Mouse (Mus musculus) neural tube, embryonic 14.5 days (tissue): ENCODE results near the gene Gm42688. TPM values are rescaled to one million over a fixed set of nuclear protein-coding genes. Genes with fewer than 3 reads are reported as not detected.
A peak's percentile ranks its signal among the peaks of the same experiment; 100 is the strongest.

ENCODE experiments used
- ATAC-seq: fragments of 200-750 bp; cut with Nextera tagmentation; 2 replicates; pipeline ENCODE4 v1.8.0; 2017; ENCODE audit warnings: low read depth, mild to moderate bottlenecking, moderate TSS enrichment, moderate library complexity
- H3K27ac ChIP-seq: fragments of 300-500 bp; sonication (generic); 2 replicates; pipeline ENCODE4 v1.5.1; 2014; ENCODE audit warnings: low read depth, mild to moderate bottlenecking, control low read depth, low read length, moderate library complexity, mixed read lengths
- H3K27me3 ChIP-seq: fragments of 300-500 bp; sonication (generic); 2 replicates; pipeline ENCODE4 v1.6.1; 2014; ENCODE audit warnings: low read length; ENCODE audit not compliant: control insufficient read depth, insufficient read depth
- H3K36me3 ChIP-seq: fragments of 300-500 bp; sonication (generic); 2 replicates; pipeline ENCODE4 v1.6.1; 2014; ENCODE audit warnings: low read length, mixed read lengths; ENCODE audit not compliant: control insufficient read depth, insufficient read depth
- H3K4me1 ChIP-seq: fragments of 300-500 bp; sonication (generic); 2 replicates; pipeline ENCODE4 v1.6.1; 2014; ENCODE audit warnings: low read length; ENCODE audit not compliant: control insufficient read depth, insufficient read depth
- H3K4me2 ChIP-seq: fragments of 300-500 bp; sonication (generic); 2 replicates; pipeline ENCODE4 v1.6.1; 2014; ENCODE audit warnings: mild to moderate bottlenecking, low read depth, low read length, control low read depth
- H3K4me3 ChIP-seq: fragments of 300-500 bp; sonication (generic); 2 replicates; pipeline ENCODE4 v1.5.1; 2014; ENCODE audit warnings: low read depth, low read length, control low read depth, mixed read lengths
- H3K9ac ChIP-seq: fragments of 300-500 bp; sonication (generic); replicated peaks from 2 replicates; pipeline ENCODE4 v1.6.1; 2014; ENCODE audit warnings: low read depth, mild to moderate bottlenecking, control low read depth, low read length, mixed read lengths
- H3K9me3 ChIP-seq: fragments of 300-500 bp; sonication (generic); 2 replicates; pipeline ENCODE4 v1.6.1; 2016; ENCODE audit warnings: low read length; ENCODE audit not compliant: control insufficient read depth
- WGBS: fragments of 180-500 bp; shearing (Covaris S2); extraction: QIAGEN DNeasy Blood & Tissue Kit; methylation state at CpG from one replicate; pipeline ENCODE4 v1.1.7; 2014; 5-methylcytosine and 5-hydroxymethylcytosine counted together
- polyA plus RNA-seq: library from polyadenylated mRNA; unstranded; fragments of >200 nt; fragmentation: Nextera tagmentation; extraction: Ambion mirVana; gene quantifications from 2 replicates; pipeline ENCODE4 v1.2.1, GENCODE M21; 2014

Gene Gm42688
- 3.7 and 4.3 TPM in 2 replicates for polyA plus RNA-seq

DNA sequence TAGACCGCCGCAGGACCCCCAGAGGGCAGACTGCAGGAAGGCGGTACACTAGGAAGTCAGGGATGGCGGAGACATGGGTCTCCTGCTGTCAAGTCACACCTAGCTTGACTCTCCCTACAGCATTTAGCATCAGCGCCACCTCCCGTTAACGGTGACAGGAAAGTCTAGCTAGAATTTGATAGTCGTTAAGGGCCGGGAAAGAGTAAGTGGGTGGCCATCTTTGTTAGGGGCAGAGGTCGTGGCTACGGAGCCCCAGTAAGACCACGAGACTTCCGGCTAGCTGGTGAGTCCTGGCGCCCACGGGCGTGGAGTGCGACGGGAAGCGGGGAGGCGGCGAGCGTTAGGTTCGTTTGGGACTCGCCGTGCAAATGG is at the start of gene Gm42688, which contains the start of gene Ccdc142:
TSS of gene Gm42688 (plus strand) at position 302 of the 372 bp plus-strand sequence.
TSS of gene Ccdc142 (plus strand) at position 286 of the 372 bp plus-strand sequence.
- under 1% methylated on average over 25 of the region's 25 CpGs for WGBS
- ATAC-seq: peak; percentile 91
- Histone ChIP-seq H3K36me3 (no peaks in the 10 kb centered on the region), H3K9me3 (no peaks in the 10 kb centered on the region), H3K4me3 (peak within 1 kb of the TSS; percentile 53), H3K27ac (peak within 1 kb of the TSS; percentile 76), H3K4me1 (peaks cover 16% of the 10 kb centered on the region), H3K9ac (peak within 1 kb of the TSS; percentile 78), H3K4me2 (peak within 1 kb of the TSS; percentile 74), H3K27me3 (peaks cover 3% of the 10 kb centered on the region; the same call in 1 of the 2 replicates)

DNA sequence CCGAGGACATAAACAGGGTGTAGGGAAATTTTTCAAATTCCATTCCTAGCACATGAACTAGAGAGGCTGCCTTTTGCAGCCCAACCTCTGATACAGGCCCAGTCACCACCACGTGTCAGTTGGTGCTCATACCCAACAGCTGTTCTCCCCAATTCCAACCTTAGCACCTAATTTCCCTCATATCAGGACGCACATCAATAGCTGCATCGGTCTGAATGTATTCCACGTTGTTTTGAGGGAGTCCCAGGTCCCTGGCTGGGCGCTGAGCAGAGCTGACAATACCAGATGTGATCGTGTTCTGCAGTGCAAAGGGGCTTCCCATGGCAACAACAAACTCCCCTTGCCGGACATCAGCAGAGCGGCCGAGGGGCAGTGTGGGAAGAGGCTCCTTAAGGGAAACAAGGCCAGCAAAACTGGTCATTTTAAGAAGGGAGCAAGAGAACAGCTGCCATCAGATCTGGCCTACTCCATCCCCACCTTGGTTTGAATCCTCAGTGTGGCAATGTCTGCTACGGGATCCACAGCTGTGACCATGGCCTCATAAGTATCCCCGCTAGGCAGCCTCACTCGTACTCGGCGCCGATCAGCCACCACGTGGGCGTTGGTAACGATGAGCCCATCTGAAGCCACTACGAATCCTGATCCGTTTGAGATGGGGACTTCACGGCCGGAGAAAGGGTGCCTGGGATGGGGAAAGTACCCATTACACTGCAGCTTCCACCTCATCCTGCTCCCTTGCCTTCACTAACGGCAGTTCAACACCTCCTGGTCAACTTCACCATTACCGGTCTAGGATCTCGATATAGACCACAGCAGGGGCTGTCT is 48.1 kb upstream of the Gm42688 start:
- 0 out of 2 replicates have a peak, but pooled peaks have one; percentile 4 for ATAC-seq
- WGBS: 3% methylated on average over 26 of the region's 26 CpGs
- H3K9me3 ChIP-seq: no peaks in the 10 kb centered on the region

DNA sequence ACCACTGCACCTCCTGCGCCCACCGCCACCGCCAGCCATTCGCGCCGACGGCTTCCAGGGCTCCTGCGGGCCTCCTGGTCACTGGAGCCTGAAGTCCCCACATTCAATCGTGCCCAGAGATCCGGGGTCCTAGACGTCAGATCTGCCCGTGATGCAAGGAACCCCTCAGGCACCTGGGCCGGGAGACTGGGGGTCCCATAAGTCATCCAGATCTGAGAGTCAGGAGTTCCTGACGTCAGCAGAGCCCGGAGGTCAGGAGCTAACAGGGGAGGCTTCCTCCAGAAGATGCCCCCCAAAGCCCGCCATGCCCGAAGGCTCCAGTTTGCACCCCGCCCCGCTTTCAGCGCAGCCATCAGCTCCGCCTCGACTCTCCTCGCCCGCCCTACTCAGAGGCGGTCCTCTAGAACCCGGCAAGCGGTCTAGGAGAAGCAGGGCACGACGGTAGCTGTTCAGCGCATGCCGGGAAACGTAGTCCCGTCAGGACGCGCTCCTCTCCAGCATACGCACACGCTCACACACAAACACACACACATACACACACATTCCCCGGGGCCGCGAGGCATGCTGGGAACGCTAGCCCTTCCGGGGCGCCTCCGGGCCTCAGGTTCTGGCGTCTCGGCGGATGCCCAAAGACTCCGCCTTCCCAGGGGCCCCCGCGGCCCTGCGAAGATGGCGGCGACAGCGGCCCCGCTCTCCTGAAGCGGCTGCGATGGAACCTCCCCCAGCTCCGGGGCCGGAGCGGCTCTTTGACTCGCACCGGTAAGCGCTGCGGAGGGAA is 47.2 kb upstream of the Gm42688 start, which contains the start of gene Aup1:
TSS of gene Aup1 (plus strand) at position 448 of the 778 bp plus-strand sequence.
- peak within 1 kb of the TSS; percentile 74 for H3K9ac ChIP-seq
- H3K27ac ChIP-seq: peak within 1 kb of the TSS; percentile 85
- H3K9me3 ChIP-seq: no peaks in the 10 kb centered on the region
- peak within 1 kb of the TSS; percentile 77 for H3K4me3 ChIP-seq
- peaks cover 18% of the 10 kb centered on the region for H3K36me3 ChIP-seq
- H3K4me1 ChIP-seq: peaks cover 24% of the 10 kb centered on the region
- H3K4me2 ChIP-seq: peak within 1 kb of the TSS; percentile 95
- WGBS: under 1% methylated on average over 64 of the region's 64 CpGs
- peak; percentile 97 for ATAC-seq
- no peaks in the 10 kb centered on the region for H3K27me3 ChIP-seq

More for the DNA sequence above, 48.1 kb upstream of the Gm42688 start:
- H3K27me3 ChIP-seq: no peaks in the 10 kb centered on the region
- H3K4me2 ChIP-seq: peak overlapping the region; percentile 95
- peaks cover 24% of the 10 kb centered on the region for H3K4me1 ChIP-seq
- H3K9ac ChIP-seq: peak overlapping the region; percentile 74
- peak overlapping the region; percentile 77 for H3K4me3 ChIP-seq
- peaks cover 18% of the 10 kb centered on the region for H3K36me3 ChIP-seq
- H3K27ac ChIP-seq: peak overlapping the region; percentile 85

DNA sequence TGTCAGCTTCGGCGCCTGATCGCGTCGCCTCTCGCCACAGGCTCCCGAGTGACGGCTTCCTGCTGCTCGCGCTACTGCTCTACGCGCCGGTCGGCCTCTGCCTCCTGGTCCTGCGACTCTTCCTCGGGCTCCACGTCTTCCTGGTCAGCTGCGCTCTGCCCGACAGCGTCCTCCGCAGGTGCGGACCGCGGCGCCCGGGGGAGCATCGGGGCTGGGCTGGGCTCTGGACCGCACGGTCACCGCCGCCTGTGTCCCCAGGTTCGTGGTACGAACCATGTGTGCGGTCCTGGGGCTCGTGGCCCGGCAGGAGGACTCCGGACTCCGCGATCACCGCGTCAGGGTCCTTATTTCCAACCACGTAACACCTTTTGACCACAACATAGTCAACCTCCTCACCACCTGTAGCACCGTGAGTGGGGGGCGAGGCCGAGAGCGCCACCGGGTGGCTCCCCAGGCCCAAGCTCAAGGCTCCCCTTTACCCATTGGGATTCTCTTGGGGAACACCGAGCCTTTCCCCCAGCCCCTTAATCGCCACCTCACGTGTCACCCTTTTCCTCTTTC is 46.5 kb upstream of the Gm42688 start, which contains the start of gene Htra2:
TSS of gene Htra2 (minus strand) at position 403 of the 561 bp plus-strand sequence.
- peak within 1 kb of the TSS; percentile 74 for H3K9ac ChIP-seq
- H3K27ac ChIP-seq: peak within 1 kb of the TSS; percentile 85
- no peaks in the 10 kb centered on the region for H3K27me3 ChIP-seq
- H3K4me2 ChIP-seq: peak within 1 kb of the TSS; percentile 95
- peaks cover 18% of the 10 kb centered on the region for H3K36me3 ChIP-seq
- WGBS: under 1% methylated on average over 45 of the region's 50 CpGs
- H3K9me3 ChIP-seq: no peaks in the 10 kb centered on the region
- H3K4me3 ChIP-seq: peak within 1 kb of the TSS; percentile 77
- ATAC-seq: peak; percentile 38; the same call in 1 of the 2 replicates
- H3K4me1 ChIP-seq: peaks cover 24% of the 10 kb centered on the region

DNA sequence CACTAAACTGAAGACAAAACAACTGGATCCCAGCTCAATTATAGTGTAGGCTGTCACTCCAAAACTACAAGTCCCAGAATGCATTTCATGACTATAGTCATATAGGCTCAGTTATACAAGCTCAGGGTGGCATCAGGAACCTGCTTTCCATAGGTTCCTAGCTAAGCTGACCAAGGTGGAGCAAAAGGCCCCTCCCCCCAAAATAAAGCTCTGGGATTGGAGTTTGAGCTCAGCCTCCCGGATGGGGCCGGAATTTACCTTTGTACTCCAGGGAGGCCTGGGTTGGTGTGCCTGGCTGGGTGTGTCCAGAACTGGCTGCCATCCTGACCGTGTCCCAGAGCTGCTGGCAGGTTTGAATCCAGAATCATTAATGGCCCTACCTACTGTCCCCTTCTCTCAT is 43.6 kb upstream of the Gm42688 start, which contains the start of gene Dqx1:
TSS of gene Dqx1 (plus strand) at position 55 of the 400 bp plus-strand sequence.
- 60% methylated on average over 3 of the region's 3 CpGs for WGBS
- ATAC-seq: no peak
- Histone ChIP-seq H3K4me2 (no peak within 1 kb of the TSS), H3K9me3 (no peaks in the 10 kb centered on the region), H3K36me3 (peaks cover 12% of the 10 kb centered on the region), H3K9ac (no peak within 1 kb of the TSS), H3K4me1 (peaks cover 20% of the 10 kb centered on the region), H3K27me3 (0 out of 2 replicates have a peak, but pooled peaks cover 5% of the 10 kb centered on the region), H3K27ac (no peak within 1 kb of the TSS), H3K4me3 (no peak within 1 kb of the TSS)

DNA sequence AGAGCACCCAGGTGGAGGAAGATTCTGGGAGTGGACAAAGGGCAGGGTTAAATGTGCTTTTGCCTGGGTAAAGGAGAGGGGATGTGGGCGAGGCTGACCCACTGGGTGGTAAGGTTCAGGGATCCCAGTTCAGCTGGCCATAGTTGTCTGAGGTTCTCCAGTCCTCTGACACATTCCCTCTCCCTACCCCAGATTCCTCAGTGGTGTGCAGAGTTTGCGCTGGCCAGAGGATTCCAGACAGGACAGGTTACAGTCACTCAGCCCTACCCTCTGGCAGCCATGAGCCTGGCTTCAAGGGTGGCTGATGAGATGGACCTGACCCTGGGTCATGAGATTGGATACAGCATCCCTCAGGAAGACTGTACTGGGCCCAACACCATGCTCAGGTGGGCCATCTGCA is 42.7 kb upstream of the Gm42688 start:
- H3K9me3 ChIP-seq: no peaks in the 10 kb centered on the region
- peaks cover 13% of the 10 kb centered on the region; the same call in 1 of the 2 replicates for H3K27me3 ChIP-seq
- H3K4me2 ChIP-seq: no peak overlapping the region
- H3K27ac ChIP-seq: no peak overlapping the region
- no peak for ATAC-seq
- H3K4me3 ChIP-seq: no peak overlapping the region
- H3K9ac ChIP-seq: no peak overlapping the region
- H3K36me3 ChIP-seq: peaks cover 12% of the 10 kb centered on the region
- 88% methylated on average over 2 of the region's 2 CpGs for WGBS
- H3K4me1 ChIP-seq: peaks cover 13% of the 10 kb centered on the region

DNA sequence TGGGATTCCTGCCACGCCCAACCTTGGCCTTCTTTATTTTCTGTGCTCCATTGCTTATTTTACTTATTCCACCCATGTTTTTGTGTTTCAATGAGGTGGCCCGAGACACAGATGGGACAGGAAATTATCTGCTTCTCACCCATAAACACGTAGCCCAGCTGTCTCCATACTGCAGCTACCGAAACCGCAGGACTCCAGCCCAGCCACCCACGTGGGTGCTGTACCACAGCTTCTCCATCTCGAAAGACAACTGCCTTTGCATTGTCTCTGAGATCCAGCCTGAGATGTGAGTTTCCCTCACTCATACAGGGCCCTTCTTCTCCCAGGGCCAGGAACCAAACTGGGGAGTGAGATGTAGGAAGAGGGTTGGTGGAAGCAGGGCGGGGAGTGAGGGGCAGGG is 35.4 kb upstream of the Gm42688 start:
- WGBS: 54% methylated on average over 8 of the region's 8 CpGs

DNA sequence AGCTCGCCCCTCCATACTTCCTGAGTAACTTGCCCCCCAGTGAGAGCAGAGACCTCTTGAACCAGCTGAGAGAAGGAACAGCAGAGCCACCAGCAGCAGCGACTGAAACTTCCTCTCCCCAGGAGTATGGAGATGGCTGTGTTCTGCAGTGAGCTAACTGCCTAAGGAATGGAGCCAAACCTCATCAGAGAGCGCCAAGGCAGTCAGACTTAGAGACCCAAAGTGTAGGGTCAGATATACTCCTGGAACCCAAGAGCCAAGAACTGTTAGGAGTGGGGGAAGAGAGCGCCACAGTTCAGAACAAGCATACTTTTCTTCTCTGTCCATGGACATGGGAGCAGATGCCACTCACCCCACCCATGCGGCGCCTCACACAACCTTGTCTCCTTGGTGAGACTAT is 35.0 kb upstream of the Gm42688 start:
- 45% methylated on average over 6 of the region's 6 CpGs for WGBS
- H3K27me3 ChIP-seq: peaks cover 74% of the 10 kb centered on the region
- H3K27ac ChIP-seq: no peak overlapping the region
- H3K4me3 ChIP-seq: no peak overlapping the region
- no peaks in the 10 kb centered on the region for H3K36me3 ChIP-seq
- ATAC-seq: no peak
- no peak overlapping the region for H3K9ac ChIP-seq
- H3K4me1 ChIP-seq: no peaks in the 10 kb centered on the region
- H3K9me3 ChIP-seq: no peaks in the 10 kb centered on the region
- H3K4me2 ChIP-seq: no peak overlapping the region

More for the DNA sequence above, 35.4 kb upstream of the Gm42688 start:
- Histone ChIP-seq H3K9ac (no peak overlapping the region), H3K36me3 (no peaks in the 10 kb centered on the region), H3K4me3 (no peak overlapping the region), H3K27me3 (peaks cover 70% of the 10 kb centered on the region), H3K4me2 (no peak overlapping the region), H3K27ac (no peak overlapping the region), H3K9me3 (no peaks in the 10 kb centered on the region), H3K4me1 (no peaks in the 10 kb centered on the region)
- no peak for ATAC-seq
